Mouse (Mus musculus): Measurements from ENCODE around the gene Creb3l2.

- TF ChIP-seq TAL1 (IDR thresholded peaks at IDR 0.05; ENCODE audit: low read length) (no peak), GATA1 (IDR thresholded peaks at IDR 0.05; ENCODE audit: low read length) (no peak)
Observed at GRCm38 (mm10) chr6:37283336-37283735, 158.6 kb downstream of the Creb3l2 start.
